Comparison of ENCODE assay signal across 8 mouse cellular contexts in the genomic region with DNA sequence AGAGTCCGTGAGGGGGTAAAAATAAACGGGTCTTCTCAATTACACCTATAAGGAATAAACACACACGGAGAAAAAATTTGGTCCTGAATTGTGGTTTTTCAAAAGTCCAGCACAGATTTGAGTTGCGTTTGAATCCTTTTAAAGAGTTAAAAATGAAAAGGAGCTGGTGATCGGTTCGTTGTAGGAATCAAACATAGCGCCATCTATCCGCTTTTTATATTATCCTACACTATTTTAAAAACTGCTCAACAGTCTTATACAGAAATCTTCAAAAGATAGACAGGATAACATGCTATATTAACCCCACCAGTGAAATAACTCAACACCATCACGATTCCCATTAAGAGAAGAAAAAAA. TPM values are rescaled to one million over a fixed set of nuclear protein-coding genes. Genes with fewer than 3 reads are reported as not detected.
A peak's percentile ranks its signal among the peaks of the same experiment; 100 is the strongest.
DNase-seq lines count a peak whose midpoint lies in the region; ATAC-seq and TF ChIP-seq lines count a peak whose summit lies in the region.

No protein-coding gene starts in this region.

- H3K27ac ChIP-seq in liver, adult 2 months (replicated peaks; ENCODE audit: insufficient read depth, low read depth, low read length): no peak overlapping the region
- H3K27ac ChIP-seq in embryonic facial prominence, embryonic 14.5 days (replicated peaks; ENCODE audit: low read depth, low read length): peak overlapping the region; percentile 100
- peak overlapping the region; percentile 96 for H3K27ac ChIP-seq in kidney, postnatal 0 days
- peak overlapping the region; percentile 99 for H3K27ac ChIP-seq in neural tube, embryonic 13.5 days (replicated peaks)

- H3K36me3 ChIP-seq in liver, adult 2 months (ENCODE audit: control insufficient read depth, insufficient read depth, low read length): no peaks in the 10 kb centered on the region
- peaks cover 5% of the 10 kb centered on the region; the same call in 1 of the 2 replicates for H3K36me3 ChIP-seq in embryonic facial prominence, embryonic 14.5 days (ENCODE audit: control insufficient read depth, insufficient read depth, low read length)
- H3K36me3 ChIP-seq in kidney, postnatal 0 days (ENCODE audit: insufficient read depth, low read length): no peaks in the 10 kb centered on the region
- H3K36me3 ChIP-seq in neural tube, embryonic 13.5 days: peaks cover 11% of the 10 kb centered on the region; the same call in 1 of the 2 replicates

- H3K4me2 ChIP-seq in embryonic facial prominence, embryonic 14.5 days (ENCODE audit: low read depth, low read length): peak overlapping the region; percentile 68
- peak overlapping the region; percentile 72 for H3K4me2 ChIP-seq in kidney, postnatal 0 days (ENCODE audit: low read length)
- peak overlapping the region; percentile 57 for H3K4me2 ChIP-seq in neural tube, embryonic 13.5 days

- H3K79me2 ChIP-seq in liver, adult 2 months (ENCODE audit: control insufficient read depth, insufficient read depth, low read length): no peaks in the 10 kb centered on the region

- peaks cover 8% of the 10 kb centered on the region; the same call in 1 of the 2 replicates for H3K4me1 ChIP-seq in liver, adult 2 months (ENCODE audit: control insufficient read depth, insufficient read depth, low read length)
- H3K4me1 ChIP-seq in embryonic facial prominence, embryonic 14.5 days (ENCODE audit: control insufficient read depth, insufficient read depth, low read length): peaks cover 9% of the 10 kb centered on the region
- H3K4me1 ChIP-seq in kidney, postnatal 0 days (replicated peaks; ENCODE audit: insufficient read depth, low read length): no peaks in the 10 kb centered on the region; the same call in none of the 2 replicates
- H3K4me1 ChIP-seq in neural tube, embryonic 13.5 days (replicated peaks): peaks cover 30% of the 10 kb centered on the region

- TF ChIP-seq CTCF in liver, adult 2 months (IDR thresholded peaks at IDR 0.05; ENCODE audit: low read depth, low read length): no peak
- TF ChIP-seq CTCF in kidney, postnatal 0 days (IDR thresholded peaks at IDR 0.05; ENCODE audit: low read depth): peak; percentile 55

- no peak for TF ChIP-seq POLR2A in liver, adult 2 months (IDR thresholded peaks at IDR 0.05; ENCODE audit: extremely low read depth, insufficient read depth, low read length)

- no peak overlapping the region for H3K9ac ChIP-seq in liver, adult 2 months (ENCODE audit: low read depth, low read length)
- H3K9ac ChIP-seq in embryonic facial prominence, embryonic 14.5 days (ENCODE audit: low read depth, low read length): peak overlapping the region; percentile 100
- peak overlapping the region; percentile 89 for H3K9ac ChIP-seq in kidney, postnatal 0 days (ENCODE audit: low read depth, low read length)
- peak overlapping the region; percentile 100 for H3K9ac ChIP-seq in neural tube, embryonic 13.5 days

- DNase-seq in liver, adult 2 months (ENCODE audit: extremely low read depth, low read depth, low spot score): no peak
- no peak for DNase-seq in liver
- DNase-seq in embryonic facial prominence, embryonic 14.5 days (ENCODE audit: low spot score): peak; percentile 87
- peak; percentile 92 for DNase-seq in kidney, postnatal 0 days (ENCODE audit: low spot score)
- no peak for DNase-seq in c-Kit-positive CD71-positive TER-119-positive erythroid progenitor cells, embryonic 14.5 days (ENCODE audit: low spot score)

- H3K27me3 ChIP-seq in liver, adult 2 months (ENCODE audit: control insufficient read depth, insufficient read depth, low read length): peaks cover 18% of the 10 kb centered on the region
- no peaks in the 10 kb centered on the region for H3K27me3 ChIP-seq in embryonic facial prominence, embryonic 14.5 days (replicated peaks; ENCODE audit: control insufficient read depth, insufficient read depth, low read length)
- no peaks in the 10 kb centered on the region for H3K27me3 ChIP-seq in kidney, postnatal 0 days (ENCODE audit: insufficient read depth, low read length)
- H3K27me3 ChIP-seq in neural tube, embryonic 13.5 days: no peaks in the 10 kb centered on the region

- no peaks in the 10 kb centered on the region; the same call in 1 of the 2 replicates for H3K9me3 ChIP-seq in embryonic facial prominence, embryonic 14.5 days (ENCODE audit: control insufficient read depth, low read length)
- H3K9me3 ChIP-seq in kidney, postnatal 0 days (replicated peaks; ENCODE audit: low read length): no peaks in the 10 kb centered on the region
- no peaks in the 10 kb centered on the region for H3K9me3 ChIP-seq in neural tube, embryonic 13.5 days

- ATAC-seq in embryonic facial prominence, embryonic 14.5 days (ENCODE audit: low read depth): no peak
- no peak for ATAC-seq in kidney, postnatal 0 days (replicated peaks; ENCODE audit: low FRiP score, low read depth)
- ATAC-seq in neural tube, embryonic 13.5 days (ENCODE audit: low read depth): no peak
- ATAC-seq in monocyte, adult 5-6 weeks (replicated peaks; ENCODE audit: insufficient number of reproducible peaks, low FRiP score, low TSS enrichment, poor library complexity, severe bottlenecking): no peak
- ATAC-seq in activated CD4-positive, CD25-positive, alpha-beta regulatory T cell, adult 4 months: no peak

- WGBS in liver, adult 2 months: 5% methylated on average over 9 of the region's 9 CpGs
- WGBS in embryonic facial prominence, embryonic 14.5 days: 0% methylated on average over 9 of the region's 9 CpGs
- WGBS in kidney, postnatal 0 days: 0% methylated on average over 9 of the region's 9 CpGs
- under 1% methylated on average over 9 of the region's 9 CpGs for WGBS in neural tube, embryonic 13.5 days

- H3K4me3 ChIP-seq in liver, adult 2 months (ENCODE audit: insufficient read depth, low read depth, low read length): peak overlapping the region; percentile 52; the same call in 1 of the 2 replicates
- peak overlapping the region; percentile 99 for H3K4me3 ChIP-seq in embryonic facial prominence, embryonic 14.5 days (ENCODE audit: low read depth, low read length)
- H3K4me3 ChIP-seq in kidney, postnatal 0 days (replicated peaks; ENCODE audit: low read depth, low read length): peak overlapping the region; percentile 90
- peak overlapping the region; percentile 100 for H3K4me3 ChIP-seq in neural tube, embryonic 13.5 days

RNA-seq across cellular contexts. Expression of gene Sox4, which starts 3.3 kb away (rescaled TPM):
- total RNA-seq in liver, adult 2 months (2014; rRNA removed): 0.46 and 1.0 TPM in 2 replicates
- polyA plus RNA-seq in liver, adult 2 months (2012; rRNA removed): 0.60 and 0.86 TPM in 2 replicates
- 62.7 and 67.5 TPM in 2 replicates for polyA plus RNA-seq in embryonic facial prominence, embryonic 14.5 days (2014; fragmentation: Nextera tagmentation; extraction: Ambion mirVana)
- polyA plus RNA-seq in kidney, postnatal 0 days (2015; fragmentation: Nextera tagmentation; extraction: Ambion mirVana): 51.8 and 60.9 TPM in 2 replicates
- 161 and 183 TPM in 2 replicates for polyA plus RNA-seq in neural tube, embryonic 13.5 days (2015; fragmentation: Nextera tagmentation; extraction: Ambion mirVana)
- 0.29 to 2.4 TPM (median 0.43 TPM) in 3 replicates for total RNA-seq in monocyte, adult 5-6 weeks (2017)
- polyA plus RNA-seq in activated CD4-positive, CD25-positive, alpha-beta regulatory T cell, adult 4 months (2017; shearing (Covaris generic)): under 1 TPM; 0.14 to 0.40 TPM

Comparison
In these comparisons a context has a peak if more than half of its experiments do, and no peak if none do; other contexts are left out.
1. DNase-seq: peak in embryonic facial prominence, embryonic 14.5 days (single experiment) and kidney, postnatal 0 days (single experiment); none in liver, adult 2 months (single experiment), liver (single experiment) and c-Kit-positive CD71-positive TER-119-positive erythroid progenitor cells, embryonic 14.5 days (single experiment).
2. RNA of gene Sox4, which starts 3.3 kb away (polyA plus RNA-seq): 161 to 183 TPM in neural tube, embryonic 13.5 days, 62.7 to 67.5 TPM in embryonic facial prominence, embryonic 14.5 days and 51.8 to 60.9 TPM in kidney, postnatal 0 days; 0.60 to 0.86 TPM in liver, adult 2 months and 0.14 to 0.40 TPM in activated CD4-positive, CD25-positive, alpha-beta regulatory T cell, adult 4 months; every median in the first group is over 10 times any median in the second.
3. Peak in every context shown above with its lines, with median percentiles within 50 percentile points of each other: H3K4me3 ChIP-seq and H3K4me2 ChIP-seq.